ENCODE assay signal across 36 mouse cellular contexts in genomic region chr11:95487237-95487636, GRCm38 (mm10). TPM values are rescaled to one million over a fixed set of nuclear protein-coding genes. Genes with fewer than 3 reads are reported as not detected.
"Had no signal": no experiment of that assay in that cellular context is flagged by ENCODE, and none has a peak within 500 bp of the region (broad histone marks: within the 10 kb centered on the region; RNA-seq: fewer than 3 reads in every experiment).

No protein-coding gene starts in this region.

- H3K9ac ChIP-seq: heart, embryonic 12.5 days; heart, embryonic 13.5 days; heart, embryonic 15.5 days; hindbrain, embryonic 12.5 days; hindbrain, embryonic 13.5 days; hindbrain, embryonic 14.5 days; hindbrain, embryonic 15.5 days; intestine, embryonic 15.5 days; kidney, embryonic 15.5 days had no signal

- H3K4me2 ChIP-seq: heart, embryonic 11.5 days; heart, embryonic 12.5 days; heart, embryonic 13.5 days; heart, embryonic 15.5 days; hindbrain, embryonic 12.5 days; hindbrain, embryonic 13.5 days; hindbrain, embryonic 14.5 days; hindbrain, embryonic 15.5 days; intestine, embryonic 15.5 days; kidney, embryonic 15.5 days had no signal

- H3K4me3 ChIP-seq: heart, embryonic 10.5 days; heart, embryonic 12.5 days; heart, embryonic 13.5 days; heart, embryonic 15.5 days; hindbrain, embryonic 10.5 days; hindbrain, embryonic 12.5 days; hindbrain, embryonic 13.5 days; hindbrain, embryonic 15.5 days; intestine, embryonic 15.5 days; kidney, embryonic 15.5 days; layer of hippocampus, adult 2 months had no signal

- DNase-seq: heart, postnatal 10 days; heart, postnatal 14 days; heart, postnatal 36 days; heart, postnatal 4 days; kidney, adult 11 months; kidney, adult 18-20 months; kidney, adult 2 months; kidney, adult 8-10 months; kidney, adult 9 months; kidney, postnatal 10 days; kidney, postnatal 14 days; kidney, postnatal 25 days; kidney, postnatal 36 days; kidney, postnatal 4 days; layer of hippocampus, adult 9-11 months; layer of hippocampus, postnatal 36 days had no signal

- H3K4me1 ChIP-seq: hindbrain, embryonic 12.5 days; hindbrain, embryonic 13.5 days; hindbrain, embryonic 15.5 days; intestine, embryonic 15.5 days; kidney, embryonic 15.5 days had no signal

- H3K27me3 ChIP-seq: heart, embryonic 12.5 days; heart, embryonic 13.5 days; heart, embryonic 15.5 days; hindbrain, embryonic 12.5 days; hindbrain, embryonic 13.5 days; hindbrain, embryonic 15.5 days; intestine, embryonic 15.5 days; kidney, embryonic 15.5 days had no signal

- H3K27ac ChIP-seq: heart, embryonic 10.5 days; heart, embryonic 13.5 days; heart, embryonic 15.5 days; hindbrain, embryonic 10.5 days; hindbrain, embryonic 12.5 days; hindbrain, embryonic 13.5 days; hindbrain, embryonic 14.5 days; hindbrain, embryonic 15.5 days; hindbrain, postnatal 0 days; intestine, embryonic 15.5 days; kidney, embryonic 15.5 days; kidney, postnatal 0 days; layer of hippocampus, adult 2 months had no signal

- H3K9me3 ChIP-seq: heart, embryonic 10.5 days; heart, embryonic 12.5 days; heart, embryonic 13.5 days; heart, embryonic 15.5 days; hindbrain, embryonic 10.5 days; hindbrain, embryonic 12.5 days; hindbrain, embryonic 13.5 days; hindbrain, embryonic 15.5 days; intestine, embryonic 15.5 days; kidney, embryonic 15.5 days had no signal

- ATAC-seq: hindbrain, embryonic 16.5 days; hindbrain, postnatal 0 days; inflammation-experienced regulatory T-cells, adult 6 months; intestine, embryonic 15.5 days; intestine, embryonic 16.5 days; intestine, postnatal 0 days had no signal

RNA-seq across cellular contexts. Expression of gene Nxph3, which starts 27.1 kb away (rescaled TPM):
- total RNA-seq: hematopoietic stem cell, adult 5-6 weeks had no signal
- polyA plus RNA-seq: inflammation-experienced regulatory T-cells, adult 6 months had no signal
